Mouse (Mus musculus) hindbrain, postnatal 0 days (tissue): ENCODE results near the gene Ctdsp1. TPM values are rescaled to one million over a fixed set of nuclear protein-coding genes. Genes with fewer than 3 reads are reported as not detected.
A peak's percentile ranks its signal among the peaks of the same experiment; 100 is the strongest.

Source experiments
- ATAC-seq: fragments of 200-750 bp; cut with Nextera tagmentation; 2 replicates; pipeline ENCODE4 v1.8.0; 2017; ENCODE audit warnings: mild to moderate bottlenecking, moderate TSS enrichment, moderate library complexity
- DNase-seq: peaks from one replicate; pipeline ENCODE4 v3.0.0-alpha.2; 2015; ENCODE audit warnings: low spot score
- H3K27ac ChIP-seq: fragments of 300-500 bp; sonication (generic); 2 replicates; pipeline ENCODE4 v1.5.1; 2014; ENCODE audit warnings: mild to moderate bottlenecking
- H3K27me3 ChIP-seq: fragments of 300-500 bp; sonication (generic); 2 replicates; pipeline ENCODE4 v1.6.1; 2014; ENCODE audit warnings: low read length, mixed read lengths; ENCODE audit not compliant: insufficient read depth
- H3K36me3 ChIP-seq: fragments of 300-500 bp; sonication (generic); 2 replicates; pipeline ENCODE4 v1.6.1; 2014; ENCODE audit warnings: low read length, mixed read lengths; ENCODE audit not compliant: insufficient read depth
- H3K4me1 ChIP-seq: fragments of 300-500 bp; sonication (generic); 2 replicates; pipeline ENCODE4 v1.6.1; 2014; ENCODE audit warnings: antibody characterized with exemption, low read length, mixed read lengths; ENCODE audit not compliant: insufficient read depth
- H3K4me2 ChIP-seq: fragments of 300-500 bp; sonication (generic); 2 replicates; pipeline ENCODE4 v1.6.1; 2014; ENCODE audit warnings: low read depth, mild to moderate bottlenecking, low read length, moderate library complexity, mixed read lengths
- H3K4me3 ChIP-seq: fragments of 300-500 bp; sonication (generic); 2 replicates; pipeline ENCODE4 v1.5.1; 2014; ENCODE audit warnings: low read length
- H3K9ac ChIP-seq: fragments of 300-500 bp; sonication (generic); replicated peaks from 2 replicates; pipeline ENCODE4 v1.6.1; 2014; ENCODE audit warnings: mild to moderate bottlenecking, low read length, moderate library complexity, mixed read lengths
- H3K9me3 ChIP-seq: fragments of 300-500 bp; sonication (generic); 2 replicates; pipeline ENCODE4 v1.6.1; 2016; ENCODE audit warnings: low read length, mixed read lengths
- CTCF ChIP-seq: IDR thresholded peaks from 2 replicates; pipeline ENCODE4 v1.5.1; 2016; ENCODE audit warnings: antibody characterized with exemption, control low read depth, low read depth
- WGBS: fragments of 180-500 bp; shearing (Covaris S2); extraction: QIAGEN DNeasy Blood & Tissue Kit; methylation state at CpG from one replicate; pipeline ENCODE4 v1.1.7; 2014; 5-methylcytosine and 5-hydroxymethylcytosine counted together
- polyA plus RNA-seq: library from polyadenylated mRNA; unstranded; fragments of >200 nt; fragmentation: Nextera tagmentation; extraction: Ambion mirVana; gene quantifications from 2 replicates; pipeline ENCODE4 v1.2.1, GENCODE M21; 2015
- total RNA-seq: library from RNA; depleted of rRNA; stranded (reverse); fragments of >200 nt; gene quantifications from 2 replicates; pipeline ENCODE4 v1.2.3, GENCODE M21; 2014

Gene Ctdsp1
- total and polyA plus RNA-seq, 2 experiments from 2014 or later = 18.2 to 35.7 TPM

DNA sequence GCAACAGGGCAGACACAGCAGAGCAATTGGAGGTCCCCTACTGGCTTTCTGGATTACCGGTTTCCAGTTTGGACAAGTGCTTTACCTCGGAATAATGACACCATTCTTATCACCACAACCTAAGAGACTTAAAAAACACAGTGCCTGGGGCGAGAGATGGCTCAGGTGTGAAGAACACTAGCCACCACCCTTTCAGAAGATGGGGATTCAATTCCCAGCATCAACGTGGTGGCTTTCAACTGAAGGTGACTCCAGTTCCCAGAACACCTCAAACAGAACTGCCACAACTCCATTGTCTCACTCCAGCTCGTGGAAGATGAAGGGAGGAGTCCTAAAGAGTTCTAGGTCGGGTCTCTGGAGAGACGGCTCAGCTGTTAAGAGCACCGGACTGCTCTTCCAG is 5.8 kb upstream of the Ctdsp1 start:
- Histone ChIP-seq H3K27me3 (no peaks in the 10 kb centered on the region), H3K36me3 (no peaks in the 10 kb centered on the region), H3K9ac (no peak overlapping the region), H3K4me1 (no peaks in the 10 kb centered on the region), H3K9me3 (no peaks in the 10 kb centered on the region), H3K4me2 (no peak overlapping the region), H3K4me3 (no peak overlapping the region), H3K27ac (no peak overlapping the region)
- DNase-seq = no peak
- TF ChIP-seq CTCF = no peak
- WGBS = 84% methylated on average over 8 of the region's 8 CpGs
- no peak for ATAC-seq

DNA sequence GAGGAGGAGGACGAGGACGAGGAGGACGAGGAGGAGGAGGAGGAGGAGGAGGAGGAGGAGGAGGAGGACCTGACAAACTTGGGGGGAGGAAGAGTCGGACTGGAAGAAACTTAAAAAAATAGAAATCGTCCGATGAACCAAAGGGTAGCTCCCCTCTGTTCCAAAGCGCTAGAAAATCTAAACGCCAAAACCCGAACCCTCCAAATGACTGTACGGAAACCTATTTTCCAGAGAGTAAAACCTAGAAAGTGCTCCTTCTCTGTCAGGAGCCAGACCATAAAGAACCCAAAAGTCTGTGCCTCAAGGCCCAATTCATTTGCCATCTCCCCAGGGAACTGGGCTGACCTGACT is 5.0 kb upstream of the Ctdsp1 start:
- Histone ChIP-seq H3K36me3 (no peaks in the 10 kb centered on the region), H3K9me3 (no peaks in the 10 kb centered on the region), H3K9ac (peak overlapping the region; percentile 56)

DNA sequence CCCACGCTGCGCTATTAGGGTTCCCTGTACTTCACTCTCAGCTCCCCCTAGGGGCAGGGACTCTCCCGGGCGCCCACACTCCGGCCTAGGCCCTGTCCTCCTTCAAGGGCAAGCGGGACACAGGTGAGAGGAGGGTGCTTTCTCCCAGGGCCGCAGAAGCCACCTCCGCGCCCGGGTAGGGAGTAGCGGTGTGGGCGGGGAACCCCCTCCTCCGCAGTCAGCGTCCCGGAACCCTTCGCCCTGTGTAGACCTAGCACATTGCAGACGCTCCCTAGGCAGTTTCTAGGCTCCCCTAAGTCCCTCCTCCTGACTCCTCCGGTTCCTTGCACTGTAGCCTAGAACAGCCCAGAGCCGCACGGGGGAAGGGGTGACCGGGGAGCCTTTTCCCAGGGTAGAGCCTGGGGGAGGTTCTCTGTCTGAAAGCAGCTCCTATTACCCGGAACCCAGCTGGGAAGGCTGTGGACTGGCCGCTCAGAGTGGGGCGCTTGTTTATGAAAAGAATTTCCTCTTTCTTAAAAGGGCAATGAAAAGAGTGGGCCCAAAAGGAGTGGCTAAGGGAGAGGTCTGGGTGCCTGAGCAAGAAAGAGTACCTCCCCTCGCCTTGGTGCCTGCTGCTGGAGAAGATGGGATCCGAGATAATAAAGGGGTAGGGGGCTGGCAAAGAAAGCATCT is 4.5 kb upstream of the Ctdsp1 start:
- no peaks in the 10 kb centered on the region for H3K9me3 ChIP-seq
- under 1% methylated on average over 26 of the region's 26 CpGs for WGBS
- H3K27ac ChIP-seq = peak overlapping the region; percentile 88
- peak overlapping the region; percentile 76 for H3K4me2 ChIP-seq
- H3K36me3 ChIP-seq = no peaks in the 10 kb centered on the region
- H3K27me3 ChIP-seq = no peaks in the 10 kb centered on the region
- H3K9ac ChIP-seq = peak overlapping the region; percentile 56
- ATAC-seq (peak; percentile 90), DNase-seq (peak; percentile 95)
- TF ChIP-seq CTCF = peak; percentile 64
- H3K4me1 ChIP-seq = no peaks in the 10 kb centered on the region; the same call in 1 of the 2 replicates
- H3K4me3 ChIP-seq = peak overlapping the region; percentile 69

More for the DNA sequence above, 5.0 kb upstream of the Ctdsp1 start:
- ATAC-seq (no peak), DNase-seq (no peak)
- no peaks in the 10 kb centered on the region; the same call in 1 of the 2 replicates for H3K4me1 ChIP-seq
- TF ChIP-seq CTCF = no peak
- peak overlapping the region; percentile 88 for H3K27ac ChIP-seq
- no peaks in the 10 kb centered on the region for H3K27me3 ChIP-seq
- peak overlapping the region; percentile 69 for H3K4me3 ChIP-seq
- peak overlapping the region; percentile 76 for H3K4me2 ChIP-seq
- WGBS = 37% methylated on average over 7 of the region's 10 CpGs

DNA sequence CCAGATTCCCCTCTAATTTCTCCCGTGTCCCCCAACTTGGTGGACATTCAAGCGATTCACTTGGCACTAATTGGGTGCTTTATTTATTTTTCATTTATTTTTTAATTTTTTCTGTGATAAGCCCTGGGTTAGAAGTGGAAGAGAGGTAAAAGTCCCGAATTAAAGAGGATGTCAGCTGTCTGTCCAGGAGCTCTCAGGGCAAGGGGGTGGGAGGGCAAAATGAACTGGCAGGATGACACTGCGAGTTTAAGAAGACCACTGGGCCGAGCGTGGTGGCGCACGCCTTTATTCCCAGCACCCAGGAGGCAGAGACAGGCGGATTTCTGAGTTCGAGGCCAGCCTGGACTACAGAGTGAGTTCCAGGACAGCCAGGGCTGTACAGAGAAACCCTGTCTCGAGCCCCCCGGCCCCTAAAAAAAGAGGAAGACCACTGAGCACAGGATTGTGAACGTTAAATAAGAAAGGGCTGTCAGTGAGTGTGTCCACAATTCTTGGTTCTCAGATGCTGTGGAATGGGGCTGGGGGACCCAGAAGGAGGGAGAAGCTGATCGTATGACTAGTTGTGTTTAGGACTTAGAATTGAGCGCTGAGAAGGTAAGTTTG is 3.8 kb upstream of the Ctdsp1 start:
- no peak for TF ChIP-seq CTCF
- WGBS = 45% methylated on average over 15 of the region's 15 CpGs
- Histone ChIP-seq H3K4me2 (peak overlapping the region; percentile 76), H3K9me3 (no peaks in the 10 kb centered on the region), H3K4me1 (peaks cover 3% of the 10 kb centered on the region; the same call in 1 of the 2 replicates), H3K27me3 (no peaks in the 10 kb centered on the region), H3K27ac (peak overlapping the region; percentile 88; the same call in 1 of the 2 replicates), H3K36me3 (no peaks in the 10 kb centered on the region), H3K4me3 (peak overlapping the region; percentile 69), H3K9ac (peak overlapping the region; percentile 56; the same call in 1 of the 2 replicates)
- ATAC-seq (no peak), DNase-seq (no peak)

DNA sequence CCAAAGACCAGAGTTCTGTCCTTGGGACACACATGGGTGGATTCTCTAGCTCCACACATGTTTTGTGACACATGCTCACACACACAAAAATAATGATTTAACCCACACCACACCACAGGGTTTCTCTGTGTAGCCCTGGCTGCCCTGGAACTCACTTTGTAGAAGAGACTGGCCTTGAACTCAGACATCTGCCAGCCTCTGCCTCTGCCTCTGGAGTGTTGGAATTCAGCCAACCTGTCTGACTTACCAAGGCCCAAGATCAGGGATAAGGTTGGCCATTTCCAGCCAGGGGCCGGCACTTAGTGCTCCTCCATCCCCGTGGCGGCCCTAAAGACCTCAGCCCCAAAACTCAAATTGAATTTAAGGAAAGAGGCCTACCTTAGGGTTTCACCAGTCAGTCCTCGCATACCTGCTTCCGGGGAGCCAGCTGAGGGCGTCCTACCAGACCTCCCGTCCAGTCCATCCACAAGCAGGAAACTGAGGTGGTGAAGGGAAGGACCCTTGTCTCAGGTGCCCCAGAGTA is 2.9 kb upstream of the Ctdsp1 start:
- ATAC-seq (no peak), DNase-seq (no peak)
- 83% methylated on average over 7 of the region's 7 CpGs for WGBS
- Histone ChIP-seq H3K36me3 (no peaks in the 10 kb centered on the region), H3K4me2 (no peak overlapping the region), H3K4me1 (peaks cover 4% of the 10 kb centered on the region; the same call in 1 of the 2 replicates), H3K9ac (no peak overlapping the region), H3K27ac (no peak overlapping the region), H3K9me3 (no peaks in the 10 kb centered on the region), H3K4me3 (no peak overlapping the region), H3K27me3 (no peaks in the 10 kb centered on the region)
- TF ChIP-seq CTCF = no peak

DNA sequence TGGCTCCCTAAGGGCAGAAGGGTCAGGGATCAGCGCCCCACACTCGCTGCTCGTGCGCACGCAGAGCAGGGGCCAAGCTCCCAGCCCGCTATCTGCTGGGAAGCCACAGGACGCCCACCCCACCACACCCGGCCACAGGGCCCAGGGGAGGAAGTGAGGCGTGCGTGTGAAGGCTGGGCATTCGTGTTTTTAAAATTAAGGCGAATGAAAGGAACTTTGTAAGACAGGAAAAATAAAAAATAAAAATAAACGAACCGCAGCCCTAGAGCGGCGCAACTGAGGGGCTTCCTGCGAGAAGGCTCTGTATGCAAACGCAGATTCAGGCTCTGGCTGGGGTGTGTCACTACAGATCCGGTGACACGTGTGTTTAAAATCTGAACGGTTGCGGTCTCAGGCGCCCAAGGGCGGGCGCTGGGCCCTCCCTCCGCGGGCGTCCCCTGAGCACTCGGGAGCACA is 1.4 kb upstream of the Ctdsp1 start:
- Histone ChIP-seq H3K27me3 (no peaks in the 10 kb centered on the region), H3K9ac (0 out of 2 replicates have a peak overlapping the region, but pooled peaks have one; percentile 21), H3K4me2 (peak overlapping the region; percentile 42), H3K27ac (no peak overlapping the region), H3K36me3 (peaks cover 3% of the 10 kb centered on the region; the same call in 1 of the 2 replicates), H3K9me3 (no peaks in the 10 kb centered on the region), H3K4me3 (0 out of 2 replicates have a peak overlapping the region, but pooled peaks have one; percentile 10), H3K4me1 (peaks cover 4% of the 10 kb centered on the region; the same call in 1 of the 2 replicates)
- TF ChIP-seq CTCF = no peak
- ATAC-seq (no peak), DNase-seq (no peak)
- 8% methylated on average over 29 of the region's 29 CpGs for WGBS
